Mouse (Mus musculus): ENCODE data around the gene Gpr18.

The Gpr18 gene

DNA sequence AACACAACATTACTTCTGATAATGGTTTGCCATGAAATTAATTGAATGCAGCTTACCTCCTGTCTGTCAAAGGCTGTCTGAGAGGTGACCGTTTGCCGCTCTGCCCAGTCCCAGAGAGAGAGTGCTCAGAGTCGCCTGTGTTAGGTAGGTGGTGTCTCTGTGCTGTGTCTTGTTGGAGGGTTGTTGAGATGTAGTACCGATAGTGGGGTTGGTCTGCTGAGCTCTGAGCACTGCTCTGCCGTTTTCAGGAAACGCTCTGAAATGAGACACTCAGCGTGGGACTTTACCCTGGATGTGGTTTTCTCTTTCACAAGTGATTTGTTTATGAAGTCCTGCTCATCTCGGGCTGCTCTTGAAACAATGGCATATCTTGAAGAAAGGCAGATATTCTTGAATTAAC lies at the start of gene Gpr18:
Gene Gpr18, minus strand, starts transcription at position 161 of the 400 bp plus-strand sequence.
- no peak for DNase-seq (ENCODE audit: low spot score)

DNA sequence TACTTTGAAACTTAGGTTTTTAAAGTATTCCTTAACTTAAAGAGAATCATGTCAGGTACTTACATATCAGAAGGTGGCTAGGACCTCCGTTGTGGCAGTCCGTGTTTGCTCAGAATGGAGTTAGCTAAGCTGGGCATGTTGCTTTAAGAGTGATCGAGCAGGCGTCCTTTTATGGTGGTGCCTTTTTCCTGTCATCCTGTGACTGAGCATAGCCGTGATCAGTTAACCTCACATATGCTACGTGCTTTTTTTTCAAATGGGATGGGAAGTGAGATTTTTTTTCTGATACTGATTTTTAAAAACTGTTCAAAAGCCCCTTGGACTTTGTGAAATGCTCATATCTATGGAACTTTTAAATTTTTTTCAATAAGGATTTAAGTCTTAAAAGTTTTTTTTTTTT lies 49.4 kb upstream of the Gpr18 start, which contains the start of gene Gpr183:
Gene Gpr183, minus strand, starts transcription at position 206 of the 400 bp plus-strand sequence.
- DNase-seq (ENCODE audit: low spot score), result no peak

DNA sequence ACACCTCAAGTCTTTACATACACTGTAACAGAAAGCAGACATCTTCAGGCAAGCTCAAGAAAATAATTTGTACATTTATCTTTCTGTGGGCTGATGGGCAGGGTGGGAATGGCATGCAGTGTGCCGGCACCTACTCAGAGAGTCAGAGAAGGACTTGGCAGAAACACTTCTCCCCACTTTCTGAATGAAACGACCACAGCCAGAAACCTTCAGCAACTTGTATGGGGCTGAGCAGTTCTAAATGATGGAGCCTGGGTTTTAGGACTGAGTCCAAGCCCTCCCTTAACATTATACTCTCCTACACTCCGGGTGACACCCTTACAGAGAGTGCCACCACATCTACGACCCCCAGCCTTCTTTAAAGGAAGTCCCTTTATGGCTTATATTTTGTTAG lies 48.4 kb upstream of the Gpr18 start:
- no peak for DNase-seq (ENCODE audit: low spot score)

DNA sequence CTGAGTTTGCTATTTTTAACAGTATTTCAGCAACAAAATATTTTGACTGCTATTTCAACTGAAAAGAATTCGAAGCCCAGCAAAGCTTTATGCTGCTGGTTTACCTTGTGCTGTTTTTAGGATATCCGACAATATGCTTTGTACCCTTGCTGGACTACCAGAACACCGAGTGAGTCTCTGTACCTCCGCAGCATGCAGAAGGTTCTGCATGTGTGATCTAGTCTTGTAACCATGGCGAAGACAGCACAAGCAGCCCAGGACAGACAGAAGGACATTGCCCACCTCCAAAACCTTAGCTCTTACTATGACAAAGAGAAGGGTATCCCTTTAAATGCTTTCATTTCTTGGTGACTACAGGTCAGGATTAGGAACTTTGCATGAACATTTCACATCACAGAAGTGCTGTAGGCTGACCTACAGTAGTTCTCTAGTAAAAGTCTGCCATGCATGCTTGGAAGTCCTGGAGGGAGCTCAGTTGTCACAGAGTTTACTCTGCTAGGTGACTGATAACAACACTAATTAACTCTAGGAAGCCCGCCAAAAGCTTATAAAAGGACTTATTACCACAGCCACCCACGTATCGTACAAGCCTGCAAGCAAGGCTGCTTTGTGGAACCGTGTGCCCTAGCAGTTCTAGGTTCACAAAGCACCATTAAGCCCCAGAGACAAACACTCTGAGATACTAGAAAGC lies 47.8 kb upstream of the Gpr18 start:
- DNase-seq (ENCODE audit: low spot score), result no peak

- no peak for DNase-seq (ENCODE audit: low spot score)
Observed at GRCm38 (mm10) chr14:121962128-121962890, 46.7 kb upstream of the Gpr18 start.

GRCm38 (mm10) chr14:121961496-121962127 lies 46.0 kb upstream of the Gpr18 start:
- DNase-seq (ENCODE audit: low spot score), result no peak

DNA sequence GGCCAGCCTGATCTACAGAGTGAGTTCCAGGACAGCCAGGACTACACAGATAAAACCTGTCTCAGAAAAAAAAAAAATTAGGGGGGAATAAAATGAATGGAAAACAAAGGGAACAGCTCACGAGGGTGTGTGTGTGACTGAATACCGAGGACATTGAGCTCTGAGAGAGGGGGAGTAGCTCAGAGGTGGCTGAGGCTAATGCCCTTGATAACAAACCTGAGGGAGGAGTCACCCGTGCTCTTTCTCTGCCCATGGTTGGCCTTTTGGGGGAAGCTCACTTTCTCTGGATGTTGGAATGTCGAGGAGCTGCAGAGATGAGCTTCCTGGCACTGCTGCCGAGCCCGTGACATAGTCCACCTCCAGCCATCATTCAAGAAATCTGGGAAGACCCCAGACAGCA lies 45.4 kb upstream of the Gpr18 start:
- DNase-seq (ENCODE audit: low spot score), result no peak

DNA sequence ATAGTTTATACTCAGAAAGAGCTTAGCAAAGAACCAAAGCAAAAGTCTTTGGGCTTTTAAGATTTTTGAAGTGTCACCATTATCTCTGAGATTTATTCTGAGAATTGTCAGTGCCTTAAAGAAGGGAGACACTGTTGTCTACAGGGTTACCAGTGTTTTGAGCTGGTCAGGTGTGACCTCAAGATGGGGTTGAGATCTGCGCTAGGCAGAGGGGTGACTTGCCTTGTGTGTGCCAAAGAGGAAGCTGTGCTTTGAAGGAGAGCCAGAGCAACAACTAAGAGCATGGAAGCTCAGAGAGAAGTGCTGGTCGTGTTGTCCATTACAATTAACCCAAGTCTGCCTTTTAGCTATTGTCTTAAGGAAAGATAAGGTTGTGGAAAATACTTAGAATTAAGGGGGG lies 45.0 kb upstream of the Gpr18 start:
- DNase-seq (ENCODE audit: low spot score), result no peak

DNA sequence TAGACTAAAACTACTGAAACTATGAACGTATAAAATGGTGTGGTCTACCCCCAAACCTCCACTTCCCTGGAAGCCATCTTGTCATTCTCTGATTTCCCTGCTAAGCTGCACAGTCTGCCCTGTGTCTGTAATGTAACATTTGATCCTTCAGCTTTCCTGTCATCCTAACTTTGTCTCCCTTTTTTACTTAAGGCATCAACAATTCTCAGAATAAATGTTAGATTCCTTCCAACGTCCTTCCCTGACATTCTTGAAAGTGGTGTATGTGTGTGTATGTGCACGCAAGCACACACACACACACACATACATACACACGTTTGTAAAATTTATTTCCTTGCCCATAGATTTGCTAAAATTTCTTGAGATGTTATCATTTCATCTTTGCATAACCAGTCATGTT lies 44.5 kb upstream of the Gpr18 start:
- no peak for DNase-seq (ENCODE audit: low spot score)

- no peak for DNase-seq (ENCODE audit: low spot score)
Observed at GRCm38 (mm10) chr14:121959538-121959980, 44.0 kb upstream of the Gpr18 start.

DNA sequence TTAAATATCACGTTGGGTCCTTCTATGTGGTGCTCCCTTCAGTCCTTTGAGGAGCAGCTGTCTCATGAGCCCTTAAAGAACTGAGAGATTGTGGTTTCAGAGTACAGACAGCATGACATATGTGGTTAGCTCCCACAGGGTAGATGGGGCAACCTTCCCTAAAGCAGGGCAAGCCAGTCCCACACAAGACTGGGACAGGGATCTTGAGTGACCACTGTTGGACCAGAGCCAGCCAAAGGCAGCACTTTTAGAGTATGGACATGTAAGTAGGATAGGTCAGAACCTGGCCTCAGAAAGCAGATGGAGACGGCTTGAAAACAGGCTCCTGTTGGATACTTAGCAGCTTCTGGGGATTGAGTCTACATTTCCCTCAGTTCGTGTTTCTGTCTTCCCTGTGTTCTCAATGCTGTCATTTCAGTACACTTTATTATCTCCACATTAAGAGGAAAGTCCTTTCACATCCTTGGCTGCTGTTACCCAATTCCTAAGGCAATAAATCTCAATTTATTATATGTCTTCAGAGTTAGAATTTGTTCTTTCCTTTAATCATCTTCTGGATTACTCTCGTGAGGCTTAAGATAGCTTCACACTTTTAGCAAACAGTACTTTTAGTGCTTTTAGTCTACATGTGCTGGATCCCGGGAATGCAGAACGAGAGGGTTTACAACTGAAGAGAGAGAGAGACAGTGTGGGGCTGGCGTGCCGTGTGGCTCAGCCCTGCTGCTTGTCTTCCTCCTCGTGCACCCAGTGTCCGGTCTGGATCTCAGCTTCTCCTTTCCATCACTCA lies 43.4 kb upstream of the Gpr18 start:
- DNase-seq (ENCODE audit: low spot score), result no peak

GRCm38 (mm10) chr14:121958041-121958750 lies 42.6 kb upstream of the Gpr18 start:
- DNase-seq (ENCODE audit: low spot score), result no peak

DNA sequence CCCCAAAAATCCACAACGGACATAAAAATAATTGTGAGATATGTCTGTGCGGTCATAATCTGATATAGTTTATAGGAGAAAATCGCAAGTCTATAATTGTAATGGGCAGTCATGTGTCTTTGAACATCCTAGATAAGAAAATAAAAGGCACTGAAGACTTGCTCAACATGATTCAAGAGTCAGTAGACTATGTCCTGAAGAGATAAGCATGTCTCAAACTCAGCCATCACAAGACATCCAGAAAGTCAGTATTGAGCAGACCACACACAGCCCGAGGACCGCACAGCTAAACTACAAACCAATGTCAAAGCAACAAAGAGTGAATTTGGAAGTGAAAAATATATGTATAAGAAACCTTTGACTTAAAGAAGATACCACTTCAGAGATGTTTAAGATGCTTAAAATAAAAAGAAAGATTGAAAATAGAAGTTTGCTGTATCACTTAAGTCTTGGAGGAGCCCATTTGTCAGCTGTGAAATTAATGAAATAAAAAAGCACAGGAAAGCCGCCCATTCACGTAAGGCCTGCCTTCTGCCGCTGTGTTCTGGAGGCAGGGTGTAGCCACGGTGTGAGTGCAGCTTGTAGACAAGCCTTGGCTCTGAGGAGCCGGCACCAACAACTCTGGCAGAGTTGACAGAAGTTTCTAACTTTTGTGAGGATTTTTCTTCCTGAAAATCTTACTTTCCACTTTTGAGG lies 41.7 kb upstream of the Gpr18 start:
- no peak for DNase-seq (ENCODE audit: low spot score)

DNA sequence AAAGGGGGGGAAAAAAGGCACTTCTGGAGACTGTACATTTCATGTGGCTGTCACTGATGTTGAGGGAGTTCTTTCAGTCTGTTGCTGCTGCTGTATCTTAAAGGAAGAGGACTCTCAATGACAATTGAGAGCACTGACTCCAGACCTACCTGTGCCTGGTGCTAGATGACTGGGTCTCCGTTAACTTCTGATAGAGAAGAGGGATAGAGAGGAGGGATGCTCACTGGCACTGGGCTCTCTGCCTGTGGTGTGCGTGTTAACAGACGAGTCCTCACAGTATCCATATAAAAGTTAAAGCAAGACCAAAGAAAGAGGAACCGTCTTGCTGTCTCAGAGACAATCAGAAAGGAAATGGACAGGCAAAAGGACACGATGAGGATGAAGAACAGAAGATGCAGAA lies 40.7 kb upstream of the Gpr18 start:
- no peak for DNase-seq (ENCODE audit: low spot score)

DNA sequence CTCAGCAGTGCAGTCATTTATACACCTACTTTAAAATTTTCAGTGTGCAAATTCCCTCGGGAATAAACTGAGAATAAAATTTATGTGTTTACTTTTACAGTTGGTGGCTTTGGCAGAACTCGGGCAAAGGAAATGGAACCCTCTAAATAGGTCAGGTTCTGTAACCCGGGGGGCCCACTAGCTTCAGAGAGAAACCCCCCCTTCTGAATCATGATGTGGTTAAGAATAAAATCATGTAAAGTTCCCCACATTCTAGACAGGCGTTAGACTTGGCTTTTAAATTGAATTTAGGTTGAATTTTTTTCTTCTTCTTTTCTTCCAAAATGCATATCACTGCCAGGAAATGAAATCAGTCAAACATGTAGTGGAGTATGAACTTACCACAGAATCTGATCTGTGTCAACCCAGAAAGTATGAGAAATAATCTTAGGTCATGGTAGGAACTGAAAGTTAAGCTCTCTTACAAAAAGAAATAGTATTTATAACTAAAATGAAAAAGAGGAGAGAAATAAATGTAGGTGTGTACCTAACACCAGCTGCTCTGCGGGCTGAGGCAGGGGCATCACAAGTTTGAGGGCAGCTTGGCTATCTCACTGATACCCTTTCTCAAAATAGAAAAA lies 39.7 kb upstream of the Gpr18 start:
- DNase-seq (ENCODE audit: low spot score), result no peak

DNA sequence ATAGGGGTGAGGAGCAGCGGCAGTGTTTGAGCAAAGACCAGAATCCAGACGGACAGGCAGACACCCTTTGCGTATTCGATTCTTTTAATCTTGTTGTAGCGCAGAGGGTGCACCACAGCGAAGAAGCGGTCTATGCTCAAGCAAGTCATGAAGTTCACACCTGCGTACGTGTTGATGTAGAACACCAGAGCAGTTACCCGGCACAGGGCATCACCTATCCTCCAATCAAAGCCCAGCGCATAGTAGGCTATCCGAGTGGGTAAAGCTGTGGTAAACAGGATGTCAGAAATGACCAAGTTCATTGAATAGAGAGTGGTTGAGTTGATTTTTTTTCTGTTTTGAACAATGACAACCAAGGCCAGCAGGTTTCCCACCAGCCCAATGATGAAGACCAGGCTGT lies 39.0 kb upstream of the Gpr18 start:
- DNase-seq (ENCODE audit: low spot score), result no peak

- no peak for DNase-seq (ENCODE audit: low spot score)
Observed at GRCm38 (mm10) chr14:121954129-121954528, 38.5 kb upstream of the Gpr18 start.

- no peak for DNase-seq (ENCODE audit: low spot score)
Observed at GRCm38 (mm10) chr14:121952046-121952400, 36.4 kb upstream of the Gpr18 start.

- DNase-seq (ENCODE audit: low spot score), result no peak
Observed at GRCm38 (mm10) chr14:121951399-121952045, 35.9 kb upstream of the Gpr18 start.

GRCm38 (mm10) chr14:121949897-121950296 lies 34.3 kb upstream of the Gpr18 start:
- DNase-seq (ENCODE audit: low spot score), result no peak
